Mouse (Mus musculus) liver, postnatal 0 days (tissue): Measurements from ENCODE around the gene Dcaf7.

Experiments used
- CTCF ChIP-seq: sonication (generic); IDR thresholded peaks from 2 replicates; pipeline ENCODE4 v1.5.1; 2016; ENCODE audit warnings: antibody characterized with exemption, low read depth
- EP300 ChIP-seq: IDR thresholded peaks from 2 replicates; pipeline ENCODE4 v1.6.1; 2016; ENCODE audit warnings: antibody characterized with exemption, low read depth, mild to moderate bottlenecking

- TF ChIP-seq CTCF, result no peak
- TF ChIP-seq EP300, result no peak
These were observed 1.7 kb upstream of the Dcaf7 start for GRCm38 (mm10) chr11:106034986-106035385.
